Comparison of ENCODE assay signal across 11 mouse cellular contexts in genomic region chr4:57569069-57569355, GRCm38 (mm10). TPM values are rescaled to one million over a fixed set of nuclear protein-coding genes. Genes with fewer than 3 reads are reported as not detected.
DNase-seq lines count a peak whose midpoint lies in the region; ATAC-seq and TF ChIP-seq lines count a peak whose summit lies in the region.
"Had no signal": no experiment of that assay in that cellular context is flagged by ENCODE, and none has a peak within 500 bp of the region (broad histone marks: within the 10 kb centered on the region; RNA-seq: fewer than 3 reads in every experiment).

No protein-coding gene starts in this region.

- no peaks in the 10 kb centered on the region for H3K27me3 ChIP-seq in lung, postnatal 0 days (replicated peaks; ENCODE audit: insufficient read depth, low read length)
- H3K27me3 ChIP-seq in intestine, embryonic 16.5 days (replicated peaks; ENCODE audit: control insufficient read depth, insufficient read depth, low read length): peaks cover 6% of the 10 kb centered on the region; the same call in 1 of the 2 replicates
- 0 out of 2 replicates have a peak, but pooled peaks cover 3% of the 10 kb centered on the region for H3K27me3 ChIP-seq in stomach, embryonic 15.5 days (replicated peaks)

- no peaks in the 10 kb centered on the region for H3K36me3 ChIP-seq in lung, postnatal 0 days (ENCODE audit: insufficient read depth, low read length)
- no peaks in the 10 kb centered on the region for H3K36me3 ChIP-seq in intestine, embryonic 16.5 days (ENCODE audit: control insufficient read depth, insufficient read depth, low read length)
- H3K36me3 ChIP-seq in stomach, embryonic 15.5 days: no peaks in the 10 kb centered on the region

- H3K4me2 ChIP-seq in lung, postnatal 0 days (replicated peaks; ENCODE audit: low read depth, low read length): peak overlapping the region; percentile 86
- H3K4me2 ChIP-seq in intestine, embryonic 16.5 days (ENCODE audit: low read depth, low read length): peak overlapping the region; percentile 87
- H3K4me2 ChIP-seq in stomach, embryonic 15.5 days: peak overlapping the region; percentile 95

- intact Hi-C loops in gastrocnemius, adult 2 months (cut with DNase I): loop anchor here (5.0 kb wide), 1 partner anchor 38 kb away; no protein-coding TSS in a partner anchor
- intact Hi-C loops in gastrocnemius, postnatal 36 days (cut with DNase I): no loop called here

- peak overlapping the region; percentile 59 for H3K27ac ChIP-seq in gastrocnemius, adult 2 months
- H3K27ac ChIP-seq in lung, postnatal 0 days (ENCODE audit: low read length): no peak overlapping the region
- H3K27ac ChIP-seq in intestine, embryonic 16.5 days (ENCODE audit: low read length): peak overlapping the region; percentile 35
- H3K27ac ChIP-seq in stomach, embryonic 15.5 days: peak overlapping the region; percentile 78; the same call in 1 of the 2 replicates

- 0 out of 2 replicates have a peak, but pooled peaks cover 2% of the 10 kb centered on the region for H3K4me1 ChIP-seq in lung, postnatal 0 days (ENCODE audit: insufficient read depth, low read depth, low read length)
- H3K4me1 ChIP-seq in intestine, embryonic 16.5 days (ENCODE audit: control insufficient read depth, insufficient read depth, low read length): 0 out of 2 replicates have a peak, but pooled peaks cover 3% of the 10 kb centered on the region
- H3K4me1 ChIP-seq in stomach, embryonic 15.5 days: no peaks in the 10 kb centered on the region

- 0 out of 2 replicates have a peak overlapping the region, but pooled peaks have one; percentile 20 for H3K9ac ChIP-seq in lung, postnatal 0 days (replicated peaks; ENCODE audit: low read depth)
- H3K9ac ChIP-seq in intestine, embryonic 16.5 days (ENCODE audit: low read depth, low read length): peak overlapping the region; percentile 75; the same call in 1 of the 2 replicates
- H3K9ac ChIP-seq in stomach, embryonic 15.5 days: no peak overlapping the region

- ATAC-seq in lung, postnatal 0 days: no peak
- no peak for ATAC-seq in intestine, embryonic 16.5 days
- no peak for ATAC-seq in stomach, embryonic 15.5 days (ENCODE audit: insufficient read depth, low FRiP score, low read depth)
- ATAC-seq in granulocyte monocyte progenitor cell, adult 5-6 weeks (replicated peaks; ENCODE audit: poor library complexity, severe bottlenecking): no peak

- no peak for DNase-seq in gastrocnemius, adult 2 months
- no peak for DNase-seq in gastrocnemius, postnatal 36 days
- DNase-seq in lung, postnatal 0 days (ENCODE audit: low spot score): no peak
- DNase-seq in lung, postnatal 14 days: no peak
- DNase-seq in gastrocnemius, adult 18-20 months (ENCODE audit: low spot score): no peak
- DNase-seq: kidney, adult 2 months; liver; right cerebral cortex, postnatal 4 days had no signal

- no peak for TF ChIP-seq EP300 in lung, postnatal 0 days (IDR thresholded peaks at IDR 0.05)

- H3K9me3 ChIP-seq in lung, postnatal 0 days (ENCODE audit: low read length): no peaks in the 10 kb centered on the region
- H3K9me3 ChIP-seq in intestine, embryonic 16.5 days (ENCODE audit: control insufficient read depth, low read length): no peaks in the 10 kb centered on the region
- H3K9me3 ChIP-seq in stomach, embryonic 15.5 days: no peaks in the 10 kb centered on the region

- WGBS in lung, postnatal 0 days: 47% methylated on average over 4 of the region's 4 CpGs
- WGBS in intestine, embryonic 16.5 days: 71% methylated on average over 4 of the region's 4 CpGs
- WGBS in stomach, embryonic 15.5 days: 78% methylated on average over 4 of the region's 4 CpGs

- peak overlapping the region; percentile 75 for H3K4me3 ChIP-seq in gastrocnemius, adult 2 months
- H3K4me3 ChIP-seq in lung, postnatal 0 days (ENCODE audit: low read depth, low read length): peak overlapping the region; percentile 45
- peak overlapping the region; percentile 63 for H3K4me3 ChIP-seq in intestine, embryonic 16.5 days (ENCODE audit: low read length)
- peak overlapping the region; percentile 56 for H3K4me3 ChIP-seq in stomach, embryonic 15.5 days (replicated peaks)

- TF ChIP-seq CTCF in gastrocnemius, adult 2 months (IDR thresholded peaks at IDR 0.05): no peak
- no peak for TF ChIP-seq CTCF in lung, postnatal 0 days (IDR thresholded peaks at IDR 0.05)

RNA-seq across cellular contexts. Expression of gene Pakap, which starts 1.0 kb away (rescaled TPM):
- total RNA-seq in gastrocnemius, adult 2 months (2021): 1 to 10 TPM; 4.9 to 7.0 TPM
- 1 to 10 TPM; 3.9 to 6.6 TPM for total RNA-seq in gastrocnemius, postnatal 36 days (2021)
- polyA plus RNA-seq in lung, postnatal 0 days (2015; fragmentation: Nextera tagmentation; extraction: Ambion mirVana): 60.5 and 68.6 TPM in 2 replicates
- 21.2 and 22.0 TPM in 2 replicates for polyA plus RNA-seq in intestine, embryonic 16.5 days (2015; fragmentation: Nextera tagmentation; extraction: Ambion mirVana)
- polyA plus RNA-seq in stomach, embryonic 15.5 days (2015; fragmentation: Nextera tagmentation; extraction: Ambion mirVana): 24.7 and 25.8 TPM in 2 replicates
- 1 to 10 TPM; 2.8 to 4.8 TPM for total RNA-seq in gastrocnemius, adult 18-20 months (2021)
- not detected in 2 replicates for total RNA-seq in granulocyte monocyte progenitor cell, adult 5-6 weeks (2014; fragmentation: Nextera tagmentation)
- 0.10 TPM in 1 of 2 replicates, not detected in the other for total RNA-seq in granulocyte monocyte progenitor cell, adult 5-6 weeks (2017)
